Mouse (Mus musculus): ENCODE data around the gene Ndufb10.

The Ndufb10 gene

GRCm38 (mm10) chr17:24706982-24707800 lies 17.1 kb downstream of the Ndufb10 start, which contains the start of gene Tbl3:
Gene Tbl3, minus strand, starts transcription at chr17:24707660.
- peak; percentile 71 to 95 for DNase-seq (ENCODE audit: low spot score in 2 of 2)

GRCm38 (mm10) chr17:24705821-24706220 lies 18.5 kb downstream of the Ndufb10 start:
- DNase-seq (ENCODE audit: low spot score in 2 of 2), result no peak

GRCm38 (mm10) chr17:24701251-24701650 lies 23.0 kb downstream of the Ndufb10 start:
- DNase-seq (ENCODE audit: low spot score in 2 of 2), result no peak

- no peak for DNase-seq (ENCODE audit: low spot score in 2 of 2)
These were observed 24.8 kb downstream of the Ndufb10 start for GRCm38 (mm10) chr17:24699473-24699872.

- no peak for DNase-seq (ENCODE audit: low spot score in 2 of 2)
These were observed 25.6 kb downstream of the Ndufb10 start for GRCm38 (mm10) chr17:24698715-24699114.

- DNase-seq (ENCODE audit: low spot score in 2 of 2), result no peak
These were observed 26.3 kb downstream of the Ndufb10 start for GRCm38 (mm10) chr17:24697985-24698384.

GRCm38 (mm10) chr17:24696011-24696697 lies 28.1 kb downstream of the Ndufb10 start, which contains the start of the genes Gfer and Noxo1:
Gene Gfer, minus strand, starts transcription at chr17:24696156.
Gene Noxo1, plus strand, starts transcription at chr17:24696234.
- peak in 1 of 2 experiments; percentile 75 for DNase-seq (ENCODE audit: low spot score in 2 of 2)

- DNase-seq (ENCODE audit: low spot score in 2 of 2), result no peak
These were observed 28.8 kb downstream of the Ndufb10 start for GRCm38 (mm10) chr17:24695326-24696010.

GRCm38 (mm10) chr17:24692385-24692784 lies 31.9 kb downstream of the Ndufb10 start:
- no peak for DNase-seq (ENCODE audit: low spot score in 2 of 2)

- DNase-seq (ENCODE audit: low spot score in 2 of 2), result no peak
These were observed 34.8 kb downstream of the Ndufb10 start, which contains the start of gene Syngr3 for GRCm38 (mm10) chr17:24689251-24690081. Gene Syngr3, minus strand, starts transcription at chr17:24689955.

GRCm38 (mm10) chr17:24687599-24687998 lies 36.7 kb downstream of the Ndufb10 start:
- DNase-seq (ENCODE audit: low spot score in 2 of 2), result no peak

- DNase-seq (ENCODE audit: low spot score in 2 of 2), result no peak
These were observed 37.1 kb downstream of the Ndufb10 start for GRCm38 (mm10) chr17:24687146-24687595.

GRCm38 (mm10) chr17:24686514-24686913 lies 37.8 kb downstream of the Ndufb10 start:
- no peak for DNase-seq (ENCODE audit: low spot score in 2 of 2)

- no peak for DNase-seq (ENCODE audit: low spot score in 2 of 2)
These were observed 46.7 kb downstream of the Ndufb10 start for GRCm38 (mm10) chr17:24677500-24678080.

GRCm38 (mm10) chr17:24676877-24677276 lies 47.4 kb downstream of the Ndufb10 start:
- DNase-seq (ENCODE audit: low spot score in 2 of 2), result no peak

GRCm38 (mm10) chr17:24676187-24676586 lies 48.1 kb downstream of the Ndufb10 start:
- peak in 1 of 2 experiments; percentile 70 for DNase-seq (ENCODE audit: low spot score in 2 of 2)

- peak in 1 of 2 experiments; percentile 66 for DNase-seq (ENCODE audit: low spot score in 2 of 2)
These were observed 50.0 kb downstream of the Ndufb10 start for GRCm38 (mm10) chr17:24674277-24674676.

GRCm38 (mm10) chr17:24672141-24672540 lies 52.1 kb downstream of the Ndufb10 start:
- DNase-seq (ENCODE audit: low spot score in 2 of 2), result no peak
